Mouse (Mus musculus): ENCODE measurements at regions not wholly inside any gene's neighbourhood (a gene's known extent, or its start where the extent isn't known, plus 50 kb on each side); places are given as distances from the start of the nearest gene placed in this dataset.

DNA sequence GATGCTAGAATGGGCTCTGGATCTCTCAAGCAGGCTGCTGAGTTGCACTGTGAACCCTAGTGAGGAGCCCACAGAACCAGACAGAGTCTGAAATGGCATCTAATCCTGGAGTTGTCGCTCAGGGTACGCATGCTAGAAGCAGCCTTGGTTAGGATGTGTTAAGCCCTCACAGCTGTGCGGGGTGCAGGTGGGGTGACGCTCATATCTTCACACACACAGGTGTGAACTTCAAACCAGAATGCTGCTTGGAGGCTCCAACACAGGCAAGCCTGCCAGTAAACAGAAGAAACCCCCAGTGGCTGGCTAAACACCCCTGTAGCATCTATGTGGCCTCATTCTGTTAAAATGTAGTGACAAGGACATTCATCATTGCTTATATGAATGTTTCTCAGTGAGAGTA is 193.3 kb downstream of the Wdr11 start:
- TF ChIP-seq CTCF (conservative IDR thresholded peaks at IDR 0.05 in 1 of 2, IDR thresholded peaks at IDR 0.05 in 1 of 2; ENCODE audit: low read depth in 2 of 2, low read length in 2 of 2) (no peak), E2F4 (IDR thresholded peaks at IDR 0.05; ENCODE audit: insufficient replicate concordance, low read depth, low read length) (no peak), SMC3 (IDR thresholded peaks at IDR 0.05; ENCODE audit: low read depth, low read length) (no peak), RCOR1 (conservative IDR thresholded peaks at IDR 0.05; ENCODE audit: low read depth, low read length) (no peak), MAFK (IDR thresholded peaks at IDR 0.05; ENCODE audit: insufficient replicate concordance, low read length) (no peak), POLR2A (IDR thresholded peaks at IDR 0.05; ENCODE audit: low read depth, low read length) (no peak), USF1 (IDR thresholded peaks at IDR 0.05; ENCODE audit: low read depth, low read length) (no peak), NRF1 (IDR thresholded peaks at IDR 0.05; ENCODE audit: low read depth, low read length) (no peak), SIN3A (IDR thresholded peaks at IDR 0.05; ENCODE audit: low read length) (no peak), MAX (IDR thresholded peaks at IDR 0.05; ENCODE audit: low read length) (no peak), RAD21 (IDR thresholded peaks at IDR 0.05; ENCODE audit: low read depth, low read length) (no peak), MXI1 (IDR thresholded peaks at IDR 0.05; ENCODE audit: low read depth, low read length) (no peak)

Measured in CH12.LX (cell line).